Mouse (Mus musculus): ENCODE measurements around the gene Sox5. TPM values are rescaled to one million over a fixed set of nuclear protein-coding genes. Genes with fewer than 3 reads are reported as not detected.

The Sox5 gene
- polyA plus RNA-seq, 1 experiment: 2.8 TPM

DNA sequence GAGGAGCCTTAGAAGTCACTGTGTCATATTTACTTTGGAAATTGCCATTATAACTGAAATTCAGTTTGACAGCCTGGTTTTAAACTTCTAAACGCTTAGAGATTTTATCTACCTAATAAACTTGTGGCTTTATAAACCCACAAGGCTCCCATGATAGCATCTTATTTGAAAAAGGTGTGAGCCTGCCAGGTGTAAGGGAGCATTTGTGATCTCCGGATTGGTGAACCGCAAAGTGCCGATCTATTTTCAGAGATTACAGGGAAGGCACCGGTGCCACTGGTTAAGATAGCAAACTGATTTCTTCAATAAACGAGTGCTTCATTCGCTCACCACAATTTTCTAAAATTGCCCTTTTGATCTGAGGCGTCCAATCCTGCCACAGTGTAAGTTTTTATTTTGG, 107.9 kb downstream of the Sox5 start:
- TF ChIP-seq POLR2A (IDR thresholded peaks at IDR 0.05; ENCODE audit: low read depth, low read length): no peak
- TF ChIP-seq CTCF (IDR thresholded peaks at IDR 0.05; ENCODE audit: borderline replicate concordance, insufficient read depth, low read length): no peak
- Histone ChIP-seq H3K27ac (ENCODE audit: insufficient read depth, low read length) (no peak overlapping the region), H3K4me3 (ENCODE audit: insufficient read depth, low read length) (no peak overlapping the region), H3K4me1 (ENCODE audit: control insufficient read depth, insufficient read depth, low read length) (no peaks in the 10 kb centered on the region; the same call in 1 of the 2 replicates)

DNA sequence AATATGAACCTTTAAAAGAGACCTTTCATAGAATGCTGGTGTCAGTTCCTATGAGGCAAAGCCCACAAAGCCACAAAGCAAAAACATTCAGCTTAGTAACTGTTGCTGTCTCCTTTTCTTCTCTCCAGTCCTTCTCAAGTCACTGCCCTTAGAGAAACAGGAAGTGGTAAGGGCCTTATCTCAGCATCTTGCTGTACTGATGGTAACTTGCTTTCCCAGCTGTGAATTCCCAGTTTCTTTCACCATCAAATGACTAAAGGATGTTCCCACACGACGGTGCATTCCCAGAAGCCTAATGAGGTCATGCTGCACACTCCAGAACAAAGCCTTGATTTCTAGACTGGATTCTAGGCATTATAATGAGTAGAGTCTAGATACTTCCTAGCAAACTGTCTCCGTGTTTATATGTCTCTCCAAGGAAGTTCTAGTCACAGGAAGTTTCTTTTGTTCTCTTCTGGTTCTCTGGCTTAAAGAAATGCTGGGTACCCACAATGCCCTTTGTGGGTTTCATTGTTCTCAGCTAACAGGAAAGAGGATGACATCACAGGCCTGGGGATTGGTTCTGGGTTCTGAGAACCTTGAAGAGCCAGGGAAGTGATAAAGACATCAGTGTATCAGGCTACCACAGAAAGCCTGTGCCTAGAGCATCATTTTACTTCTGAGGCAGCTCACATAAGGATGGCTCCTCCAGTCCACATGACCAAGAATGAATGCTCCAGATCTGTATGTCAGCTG, 111.2 kb downstream of the Sox5 start:
- TF ChIP-seq POLR2A (IDR thresholded peaks at IDR 0.05; ENCODE audit: low read depth, low read length) (no peak), CTCF (IDR thresholded peaks at IDR 0.05; ENCODE audit: borderline replicate concordance, insufficient read depth, low read length) (no peak)
- Histone ChIP-seq H3K4me1 (ENCODE audit: control insufficient read depth, insufficient read depth, low read length) (no peaks in the 10 kb centered on the region; the same call in 1 of the 2 replicates), H3K4me3 (ENCODE audit: insufficient read depth, low read length) (no peak overlapping the region), H3K27ac (ENCODE audit: insufficient read depth, low read length) (no peak overlapping the region)

DNA sequence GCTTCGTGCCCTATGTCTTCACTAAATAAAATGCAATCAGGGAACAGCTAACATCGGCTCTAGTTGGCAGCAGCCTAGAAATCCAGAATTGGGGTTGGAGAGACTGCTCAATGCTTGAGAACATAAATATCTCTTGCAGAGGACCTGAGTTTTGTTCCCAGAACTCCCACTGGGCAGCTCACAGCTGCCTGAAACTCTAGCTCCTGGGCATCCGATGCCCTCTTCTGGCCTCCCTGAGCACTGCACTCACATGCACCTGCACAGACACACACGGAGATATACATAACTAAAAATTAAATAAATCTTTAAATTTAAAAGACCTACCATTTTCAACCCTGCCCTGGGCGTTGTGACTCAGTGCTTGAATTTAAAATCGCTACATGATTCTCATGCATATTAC, 115.2 kb downstream of the Sox5 start:
- no peak for TF ChIP-seq POLR2A (IDR thresholded peaks at IDR 0.05; ENCODE audit: low read depth, low read length)
- TF ChIP-seq CTCF (IDR thresholded peaks at IDR 0.05; ENCODE audit: borderline replicate concordance, insufficient read depth, low read length): no peak
- H3K27ac ChIP-seq (ENCODE audit: insufficient read depth, low read length): no peak overlapping the region
- H3K4me1 ChIP-seq (ENCODE audit: control insufficient read depth, insufficient read depth, low read length): no peaks in the 10 kb centered on the region; the same call in 1 of the 2 replicates
- H3K4me3 ChIP-seq (ENCODE audit: insufficient read depth, low read length): no peak overlapping the region

DNA sequence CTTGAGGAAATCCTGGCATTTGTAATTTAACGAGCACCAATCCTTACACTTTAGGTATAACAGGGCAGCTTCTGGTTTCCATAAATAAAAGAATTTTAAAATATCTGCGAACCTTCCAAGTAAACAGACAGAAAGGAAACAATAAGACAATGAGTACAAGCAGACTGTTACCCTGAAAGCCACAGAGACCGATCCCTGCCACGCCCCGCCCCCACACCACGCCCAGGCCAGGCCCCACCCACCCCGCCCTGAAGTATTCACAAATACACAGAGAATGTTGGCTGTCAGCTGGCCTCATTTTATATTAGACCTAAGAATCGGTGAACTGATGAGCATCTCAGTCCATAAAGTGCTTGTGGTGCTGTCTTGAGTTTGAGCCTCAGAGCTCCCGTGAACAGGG, 117.0 kb downstream of the Sox5 start:
- H3K4me3 ChIP-seq (ENCODE audit: insufficient read depth, low read length): no peak overlapping the region
- H3K4me1 ChIP-seq (ENCODE audit: control insufficient read depth, insufficient read depth, low read length): no peaks in the 10 kb centered on the region
- H3K27ac ChIP-seq (ENCODE audit: insufficient read depth, low read length): no peak overlapping the region
- TF ChIP-seq POLR2A (IDR thresholded peaks at IDR 0.05; ENCODE audit: low read depth, low read length) (no peak), CTCF (IDR thresholded peaks at IDR 0.05; ENCODE audit: borderline replicate concordance, insufficient read depth, low read length) (no peak)

DNA sequence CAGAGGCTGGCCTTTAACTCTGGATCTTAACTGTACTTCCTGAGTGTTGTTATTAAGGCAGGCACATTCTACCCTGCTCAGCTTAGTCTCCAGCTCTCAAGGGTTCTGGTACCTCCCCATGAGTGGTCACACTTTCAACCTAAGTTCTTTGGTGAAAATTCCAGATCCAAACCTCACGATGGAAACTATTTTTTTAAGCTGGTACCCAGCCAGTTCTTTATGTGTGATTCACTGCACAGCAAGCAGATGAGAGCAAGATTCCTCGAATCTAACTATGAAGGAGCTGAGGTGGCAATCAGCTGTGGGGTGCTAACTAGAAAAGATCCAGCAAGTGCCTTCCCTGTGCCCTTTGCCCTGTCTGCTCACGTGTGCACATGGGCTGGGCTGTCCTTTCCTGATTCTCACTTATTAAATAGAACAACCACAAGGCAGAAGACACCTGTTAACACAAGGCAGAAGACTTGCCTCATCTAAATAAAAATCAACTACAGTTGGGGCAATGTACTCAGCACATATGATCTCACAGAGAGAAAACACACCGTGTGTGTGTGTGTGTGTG, 118.2 kb downstream of the Sox5 start:
- no peak overlapping the region for H3K27ac ChIP-seq (ENCODE audit: insufficient read depth, low read length)
- H3K4me1 ChIP-seq (ENCODE audit: control insufficient read depth, insufficient read depth, low read length): no peaks in the 10 kb centered on the region
- TF ChIP-seq POLR2A (IDR thresholded peaks at IDR 0.05; ENCODE audit: low read depth, low read length) (no peak), CTCF (IDR thresholded peaks at IDR 0.05; ENCODE audit: borderline replicate concordance, insufficient read depth, low read length) (no peak)
- no peak overlapping the region for H3K4me3 ChIP-seq (ENCODE audit: insufficient read depth, low read length)

DNA sequence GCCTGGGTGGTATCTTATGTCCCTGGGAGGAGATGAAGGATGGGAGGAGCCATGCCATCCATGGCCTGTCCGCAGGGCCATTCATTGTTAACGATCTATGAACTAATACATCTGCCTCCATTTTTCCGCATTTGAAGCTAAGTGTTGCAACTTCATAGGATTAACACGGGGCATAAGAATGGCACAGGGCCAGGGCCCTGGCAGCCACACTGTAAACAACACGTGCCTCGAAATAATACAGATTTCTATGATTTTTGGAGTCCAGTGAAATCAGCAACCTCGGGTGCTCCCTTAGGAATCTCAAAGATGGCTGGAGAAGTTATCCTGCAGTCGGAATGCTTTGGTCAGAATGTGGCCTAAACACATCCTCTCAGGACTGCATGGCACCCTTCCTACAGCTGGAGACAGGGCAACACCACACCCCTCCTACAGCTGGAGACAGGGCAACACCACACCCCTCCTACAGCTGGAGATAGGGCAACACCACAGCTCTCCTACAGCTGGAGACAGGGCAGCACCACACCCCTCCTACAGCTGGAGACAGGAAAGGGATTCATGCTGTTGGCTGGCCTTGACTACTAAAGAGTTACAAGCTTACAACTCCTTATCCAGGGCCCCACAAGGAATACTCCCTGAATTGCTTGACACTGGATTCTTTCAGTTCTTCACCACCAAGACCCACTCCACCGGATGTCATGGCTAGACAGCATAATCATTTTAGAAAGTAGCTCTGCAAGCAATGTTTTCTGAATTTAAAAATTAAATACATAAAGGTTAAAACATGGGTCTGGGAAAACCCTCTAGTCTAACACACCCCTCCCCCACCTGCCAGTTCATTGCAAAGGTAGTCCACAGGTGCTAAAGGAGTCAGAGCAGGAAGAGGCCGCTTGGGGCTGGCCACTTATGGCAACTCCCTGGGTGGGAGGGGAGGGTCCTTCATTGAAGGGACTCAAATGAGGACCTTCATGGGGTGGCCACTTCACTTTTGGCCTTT, 122.4 kb downstream of the Sox5 start:
- no peak overlapping the region for H3K27ac ChIP-seq (ENCODE audit: insufficient read depth, low read length)
- no peaks in the 10 kb centered on the region for H3K4me1 ChIP-seq (ENCODE audit: control insufficient read depth, insufficient read depth, low read length)
- TF ChIP-seq POLR2A (IDR thresholded peaks at IDR 0.05; ENCODE audit: low read depth, low read length) (no peak), CTCF (IDR thresholded peaks at IDR 0.05; ENCODE audit: borderline replicate concordance, insufficient read depth, low read length) (no peak)
- no peak overlapping the region for H3K4me3 ChIP-seq (ENCODE audit: insufficient read depth, low read length)

DNA sequence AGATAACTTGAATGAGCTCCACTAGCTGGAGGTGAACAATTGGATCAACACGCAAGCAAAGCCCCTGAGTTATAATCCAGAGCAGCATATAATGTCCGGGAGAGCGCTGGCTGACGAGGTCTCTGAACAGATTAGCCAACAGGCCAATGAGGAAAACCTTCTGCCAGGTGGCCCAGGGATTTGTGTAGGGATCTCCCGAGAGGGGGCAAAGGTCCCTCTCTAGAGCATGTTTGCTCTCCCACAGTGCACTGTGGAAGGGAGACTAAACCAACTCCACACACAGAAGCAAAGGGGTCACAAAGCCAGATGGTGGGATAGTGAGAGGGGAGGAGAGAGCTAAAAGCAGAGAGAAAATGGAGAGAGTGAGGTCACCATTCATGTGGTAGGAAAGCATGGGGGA, 128.9 kb downstream of the Sox5 start:
- no peak for TF ChIP-seq POLR2A (IDR thresholded peaks at IDR 0.05; ENCODE audit: low read depth, low read length)
- no peak for TF ChIP-seq CTCF (IDR thresholded peaks at IDR 0.05; ENCODE audit: borderline replicate concordance, insufficient read depth, low read length)
- no peaks in the 10 kb centered on the region for H3K4me1 ChIP-seq (ENCODE audit: control insufficient read depth, insufficient read depth, low read length)
- no peak overlapping the region for H3K4me3 ChIP-seq (ENCODE audit: insufficient read depth, low read length)

DNA sequence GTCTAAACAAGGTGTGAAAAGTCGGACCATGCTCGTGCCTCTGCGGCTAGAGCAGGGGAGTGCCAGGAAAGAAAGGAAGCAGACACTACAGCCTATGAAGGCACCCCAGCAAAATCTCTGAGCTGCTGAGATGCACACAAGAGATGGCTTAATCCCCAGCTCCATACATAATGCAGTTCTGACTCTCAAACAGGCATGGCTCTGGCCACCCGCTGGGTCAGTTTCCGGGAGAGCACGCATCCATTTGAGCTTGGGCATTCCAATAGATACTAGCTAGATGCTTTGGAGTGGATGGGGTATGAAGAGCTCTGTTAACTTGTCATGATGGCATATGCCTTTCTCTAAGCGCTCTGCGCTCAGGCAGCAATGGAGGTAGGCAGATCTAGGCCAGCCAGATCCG, 132.9 kb downstream of the Sox5 start:
- Histone ChIP-seq H3K27ac (ENCODE audit: insufficient read depth, low read length) (no peak overlapping the region), H3K4me1 (ENCODE audit: control insufficient read depth, insufficient read depth, low read length) (no peaks in the 10 kb centered on the region), H3K4me3 (ENCODE audit: insufficient read depth, low read length) (no peak overlapping the region)
- TF ChIP-seq POLR2A (IDR thresholded peaks at IDR 0.05; ENCODE audit: low read depth, low read length) (no peak), CTCF (IDR thresholded peaks at IDR 0.05; ENCODE audit: borderline replicate concordance, insufficient read depth, low read length) (no peak)

More for the DNA sequence above, 128.9 kb downstream of the Sox5 start:
- H3K27ac ChIP-seq (ENCODE audit: insufficient read depth, low read length): no peak overlapping the region

DNA sequence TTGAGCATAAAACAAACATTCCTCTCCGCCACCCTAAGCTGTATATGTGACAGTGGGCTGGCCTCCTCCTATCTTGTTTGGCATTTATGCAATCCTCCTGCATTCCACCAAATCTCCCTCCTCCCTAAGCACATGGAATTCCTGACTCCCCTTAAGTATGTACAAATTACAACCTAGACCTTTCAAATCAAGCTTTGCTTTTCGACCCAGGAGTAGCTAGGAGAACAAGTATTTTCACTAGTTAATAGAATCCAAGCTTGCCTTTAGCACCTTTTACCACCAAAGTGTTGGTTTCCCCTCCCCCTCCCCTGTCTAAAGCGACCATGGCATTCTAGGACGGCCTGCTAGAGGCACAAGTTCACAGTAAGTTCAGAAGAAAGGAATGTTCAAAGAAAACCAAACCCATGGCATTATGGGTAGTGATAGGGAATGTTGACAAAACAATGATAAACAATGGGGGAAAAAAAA, 133.6 kb downstream of the Sox5 start:
- no peak for TF ChIP-seq CTCF (IDR thresholded peaks at IDR 0.05; ENCODE audit: borderline replicate concordance, insufficient read depth, low read length)
- no peak for TF ChIP-seq POLR2A (IDR thresholded peaks at IDR 0.05; ENCODE audit: low read depth, low read length)
- H3K4me1 ChIP-seq (ENCODE audit: control insufficient read depth, insufficient read depth, low read length): no peaks in the 10 kb centered on the region
- no peak overlapping the region for H3K27ac ChIP-seq (ENCODE audit: insufficient read depth, low read length)
- no peak overlapping the region for H3K4me3 ChIP-seq (ENCODE audit: insufficient read depth, low read length)

All from embryonic fibroblast, embryonic 13.5 days (primary cell).